Mouse (Mus musculus): ENCODE measurements around the gene Zfp367. TPM values are rescaled to one million over a fixed set of nuclear protein-coding genes. Genes with fewer than 3 reads are reported as not detected.

The Zfp367 gene
- total RNA-seq, 4 experiments from 2014 or later, result 22.3 to 23.6 (median 22.8) TPM

DNA sequence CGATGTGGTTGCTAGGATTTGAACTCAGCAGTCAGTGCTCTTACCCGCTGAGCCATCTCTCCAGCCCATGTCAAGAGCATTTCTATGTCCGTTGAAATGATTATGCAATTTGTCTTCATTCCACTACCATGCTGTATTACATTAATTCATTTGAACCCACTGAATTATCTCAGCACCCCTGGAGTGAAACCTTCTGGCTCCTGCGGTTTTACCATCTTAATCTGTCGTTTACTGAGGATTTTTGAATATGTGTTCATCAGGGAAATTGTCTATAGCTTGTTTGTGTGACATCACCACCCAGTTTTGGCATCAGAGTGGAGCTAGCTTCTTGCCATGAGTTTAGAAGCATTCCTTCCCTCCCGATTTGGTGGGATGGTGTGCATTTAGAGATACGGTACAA lies 62.0 kb downstream of the Zfp367 start:
- DNase-seq (ENCODE audit: low spot score), result no peak

DNA sequence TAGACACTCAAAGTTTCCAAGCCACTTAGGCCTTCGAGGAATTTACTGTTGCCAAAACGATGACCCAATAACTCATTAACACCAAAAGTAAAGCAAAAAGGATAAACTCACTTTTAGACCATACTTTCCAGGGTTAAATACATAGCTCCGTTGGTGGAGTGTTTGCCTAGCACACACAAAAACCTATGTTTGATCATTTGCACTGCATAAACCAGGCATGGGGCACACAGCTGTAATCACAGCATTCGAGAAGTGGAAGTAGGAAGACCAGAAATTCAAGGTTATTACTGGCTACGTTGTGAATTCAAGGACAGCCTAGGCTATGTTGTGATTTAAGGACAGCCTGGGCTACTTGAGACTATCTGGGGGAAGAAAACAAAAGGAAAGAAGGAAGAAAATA lies 62.7 kb downstream of the Zfp367 start:
- DNase-seq (ENCODE audit: low spot score), result no peak

DNA sequence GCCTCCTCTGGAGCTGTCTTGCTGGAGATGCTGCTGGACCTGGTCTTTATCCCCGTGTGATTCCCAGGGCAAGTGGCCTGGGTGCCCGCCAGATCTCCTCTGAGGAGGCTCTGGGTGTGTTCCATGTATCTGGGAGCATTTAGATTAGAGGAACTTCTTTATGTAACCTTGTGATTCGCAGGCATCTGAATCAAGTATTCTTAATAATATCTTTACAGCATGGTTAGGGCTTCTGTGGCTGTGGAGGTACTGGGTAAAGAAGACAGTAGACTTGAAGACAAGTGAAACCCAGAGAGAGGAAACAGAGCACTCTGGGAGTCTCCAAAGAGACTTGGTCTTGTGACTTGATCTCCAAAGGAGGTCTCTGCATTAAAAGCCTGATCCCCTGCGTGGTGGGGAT lies 63.9 kb downstream of the Zfp367 start, which contains the start of gene Hsd17b3:
Gene Hsd17b3 (minus strand): TSS at position 101 of the 400 bp plus-strand sequence.
- no peak for DNase-seq (ENCODE audit: low spot score)

DNA sequence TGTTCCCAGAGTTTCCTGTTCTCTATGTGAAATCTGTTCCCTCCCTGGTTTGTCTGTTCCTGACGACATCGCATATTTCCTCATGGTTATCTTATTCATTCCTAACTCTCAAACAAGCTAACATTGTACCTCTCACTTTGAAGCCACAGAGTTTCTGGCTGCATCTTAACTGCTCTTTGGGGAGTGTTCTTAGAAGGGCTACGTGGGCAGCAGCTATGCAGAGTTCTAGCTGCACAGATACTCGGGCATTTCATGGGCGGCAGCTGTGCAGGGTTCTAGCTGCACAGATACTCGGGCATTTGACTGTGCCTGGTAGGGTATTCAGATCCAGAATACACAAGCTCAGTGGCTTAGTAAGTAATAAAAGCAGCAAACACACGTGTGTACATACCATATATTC lies 64.9 kb downstream of the Zfp367 start:
- no peak for DNase-seq (ENCODE audit: low spot score)

- DNase-seq (ENCODE audit: low spot score), result no peak
These were observed 67.0 kb downstream of the Zfp367 start for GRCm38 (mm10) chr13:64086036-64086435.

GRCm38 (mm10) chr13:64083331-64083730 lies 69.7 kb downstream of the Zfp367 start:
- DNase-seq (ENCODE audit: low spot score), result no peak

Other genes starting within 250 kb of the Zfp367 start
- not detected for gene Hsd17b3, start 64.0 kb downstream of the Zfp367 start, total RNA-seq (2022)
- 1 to 10 TPM; 1.2 to 1.8 (median 1.5) TPM for gene Slc35d2, start 23.8 kb downstream of the Zfp367 start, total RNA-seq (2022)
- gene Habp4, start 8.6 kb upstream of the Zfp367 start, total RNA-seq (2022), result 10 to 100 TPM; 48.4 to 58.8 (median 54.9) TPM
- gene Cdc14b, start 122.1 kb upstream of the Zfp367 start, total RNA-seq (2022), result 10 to 100 TPM in 2 of 4 experiments, 1 to 10 TPM in 2; 7.7 to 11.5 (median 9.7) TPM
- gene Aaed1, start 159.5 kb upstream of the Zfp367 start, total RNA-seq (2022), result 10 to 100 TPM; 56.9 to 69.9 (median 65.3) TPM
- 100 to 1,000 TPM; 187 to 292 (median 203) TPM for gene Ctsl, start 217.7 kb upstream of the Zfp367 start, total RNA-seq (2022)

Measured in heart, adult 8-10 months (tissue).